Mouse (Mus musculus) ovary, postnatal 36 days (tissue): ENCODE data around the gene Gucy1a1.
"Not testable (repeated sequence)": the region's sequence is repeated elsewhere in the genome, so short reads cannot be mapped to it uniquely, and the experiment has no call there.

ENCODE experiments used
- DNase-seq: peaks from one replicate; pipeline ENCODE4 v3.0.0; 2022; ENCODE audit warnings: low spot score, mixed read lengths

Gucy1a1 gene

GRCm38 (mm10) chr3:82145126-82145901, at the start of gene Gucy1a1:
Gene Gucy1a1 (minus strand): TSS chr3:82145789.
- peak; percentile 64 for DNase-seq

GRCm38 (mm10) chr3:82191559-82192245, 46.1 kb upstream of the Gucy1a1 start:
- no peak for DNase-seq

- no peak for DNase-seq
Observed at GRCm38 (mm10) chr3:82185626-82186025, 40.0 kb upstream of the Gucy1a1 start.

GRCm38 (mm10) chr3:82181500-82181899, 35.9 kb upstream of the Gucy1a1 start:
- no peak for DNase-seq

GRCm38 (mm10) chr3:82180253-82180652, 34.7 kb upstream of the Gucy1a1 start:
- no peak for DNase-seq

- no peak for DNase-seq
Observed at GRCm38 (mm10) chr3:82175501-82175900, 29.9 kb upstream of the Gucy1a1 start.

- no peak for DNase-seq
Observed at GRCm38 (mm10) chr3:82167064-82167463, 21.5 kb upstream of the Gucy1a1 start.

- DNase-seq: no peak
Observed at GRCm38 (mm10) chr3:82165937-82166336, 20.3 kb upstream of the Gucy1a1 start.

GRCm38 (mm10) chr3:82162992-82163391, 17.4 kb upstream of the Gucy1a1 start:
- not testable (repeated sequence) for DNase-seq

GRCm38 (mm10) chr3:82145978-82146377, 389 bp upstream of the Gucy1a1 start:
- no peak for DNase-seq

GRCm38 (mm10) chr3:82144725-82145125, 864 bp downstream of the Gucy1a1 start:
- DNase-seq: peak; percentile 16

GRCm38 (mm10) chr3:82140781-82141180, 4.8 kb downstream of the Gucy1a1 start:
- no peak for DNase-seq

- DNase-seq: no peak
Observed at GRCm38 (mm10) chr3:82138002-82138667, 7.5 kb downstream of the Gucy1a1 start.

- DNase-seq: no peak
Observed at GRCm38 (mm10) chr3:82135483-82135882, 10.1 kb downstream of the Gucy1a1 start.

- DNase-seq: no peak
Observed at GRCm38 (mm10) chr3:82129258-82129657, 16.3 kb downstream of the Gucy1a1 start.

- DNase-seq: no peak
Observed at GRCm38 (mm10) chr3:82124567-82124966, 21.0 kb downstream of the Gucy1a1 start.

- no peak for DNase-seq
Observed at GRCm38 (mm10) chr3:82118916-82119315, 26.7 kb downstream of the Gucy1a1 start.

- DNase-seq: peak; percentile 41
Observed at GRCm38 (mm10) chr3:82112439-82112838, 33.1 kb downstream of the Gucy1a1 start.

- DNase-seq: peak; percentile 36
Observed at GRCm38 (mm10) chr3:82111986-82112385, 33.6 kb downstream of the Gucy1a1 start.

GRCm38 (mm10) chr3:82108951-82109350, 36.6 kb downstream of the Gucy1a1 start:
- DNase-seq: no peak

GRCm38 (mm10) chr3:82104229-82104628, 41.4 kb downstream of the Gucy1a1 start:
- DNase-seq: no peak

GRCm38 (mm10) chr3:82099127-82099526, 46.5 kb downstream of the Gucy1a1 start:
- DNase-seq: no peak

- DNase-seq: no peak
Observed at GRCm38 (mm10) chr3:82096801-82097200, 48.8 kb downstream of the Gucy1a1 start.
